Mouse (Mus musculus): ENCODE measurements around the gene Tagap.

The Tagap gene

GRCm38 (mm10) chr17:7925413-7926160 is at the start of gene Tagap:
Gene Tagap, plus strand, starts transcription at chr17:7926000.
- DNase-seq (ENCODE audit: low read depth, low spot score) = no peak

- no peak for DNase-seq (ENCODE audit: low read depth, low spot score)
Measured at GRCm38 (mm10) chr17:7876541-7876940, 49.3 kb upstream of the Tagap start.

GRCm38 (mm10) chr17:7877191-7877764 is 48.5 kb upstream of the Tagap start:
- DNase-seq (ENCODE audit: low read depth, low spot score) = no peak

- DNase-seq (ENCODE audit: low read depth, low spot score) = no peak
Measured at GRCm38 (mm10) chr17:7877878-7878277, 47.9 kb upstream of the Tagap start.

- no peak for DNase-seq (ENCODE audit: low read depth, low spot score)
Measured at GRCm38 (mm10) chr17:7879529-7879928, 46.3 kb upstream of the Tagap start.

- DNase-seq (ENCODE audit: low read depth, low spot score) = no peak
Measured at GRCm38 (mm10) chr17:7883126-7883525, 42.7 kb upstream of the Tagap start.

- no peak for DNase-seq (ENCODE audit: low read depth, low spot score)
Measured at GRCm38 (mm10) chr17:7884606-7885005, 41.2 kb upstream of the Tagap start.

- no peak for DNase-seq (ENCODE audit: low read depth, low spot score)
Measured at GRCm38 (mm10) chr17:7887071-7887815, 38.6 kb upstream of the Tagap start.

GRCm38 (mm10) chr17:7888291-7888690 is 37.5 kb upstream of the Tagap start:
- no peak for DNase-seq (ENCODE audit: low read depth, low spot score)

GRCm38 (mm10) chr17:7889026-7889425 is 36.8 kb upstream of the Tagap start:
- DNase-seq (ENCODE audit: low read depth, low spot score) = no peak

GRCm38 (mm10) chr17:7892676-7893075 is 33.1 kb upstream of the Tagap start:
- no peak for DNase-seq (ENCODE audit: low read depth, low spot score)

- no peak for DNase-seq (ENCODE audit: low read depth, low spot score)
Measured at GRCm38 (mm10) chr17:7894094-7894493, 31.7 kb upstream of the Tagap start.

- DNase-seq (ENCODE audit: low read depth, low spot score) = no peak
Measured at GRCm38 (mm10) chr17:7896047-7896635, 29.7 kb upstream of the Tagap start.

GRCm38 (mm10) chr17:7897120-7897519 is 28.7 kb upstream of the Tagap start:
- DNase-seq (ENCODE audit: low read depth, low spot score) = no peak

GRCm38 (mm10) chr17:7897756-7898155 is 28.0 kb upstream of the Tagap start:
- DNase-seq (ENCODE audit: low read depth, low spot score) = no peak

GRCm38 (mm10) chr17:7899233-7899632 is 26.6 kb upstream of the Tagap start:
- no peak for DNase-seq (ENCODE audit: low read depth, low spot score)

GRCm38 (mm10) chr17:7899961-7900360 is 25.8 kb upstream of the Tagap start:
- no peak for DNase-seq (ENCODE audit: low read depth, low spot score)

- no peak for DNase-seq (ENCODE audit: low read depth, low spot score)
Measured at GRCm38 (mm10) chr17:7901536-7901935, 24.3 kb upstream of the Tagap start.

GRCm38 (mm10) chr17:7902362-7902761 is 23.4 kb upstream of the Tagap start:
- no peak for DNase-seq (ENCODE audit: low read depth, low spot score)

- no peak for DNase-seq (ENCODE audit: low read depth, low spot score)
Measured at GRCm38 (mm10) chr17:7904992-7905391, 20.8 kb upstream of the Tagap start.

GRCm38 (mm10) chr17:7905936-7906685 is 19.7 kb upstream of the Tagap start:
- DNase-seq (ENCODE audit: low read depth, low spot score) = no peak
